Mouse (Mus musculus) MEL (cell line): ENCODE measurements around the gene Hey2. TPM values are rescaled to one million over a fixed set of nuclear protein-coding genes. Genes with fewer than 3 reads are reported as not detected.

ENCODE experiments used
- DNase-seq: peaks from one replicate; pipeline ENCODE4 v3.0.0; 2011; ENCODE audit warnings: low read depth, low spot score
- H3K27ac ChIP-seq: 2 replicates; pipeline ENCODE4 v1.5.1; 2012; ENCODE audit warnings: low read depth, mild to moderate bottlenecking, control low read depth, low read length, moderate library complexity; ENCODE audit not compliant: control insufficient read depth
- H3K27me3 ChIP-seq, 2 experiments: fragments of 150-350 bp in 1 of 2; sonication (generic) in 1 of 2; 2 replicates each; pipeline ENCODE4 v1.6.1; 2012; ENCODE audit warnings: low read length in 2 of 2, mild to moderate bottlenecking in 2 of 2, improper control_type of control experiment in 1 of 2, moderate library complexity in 1 of 2; ENCODE audit not compliant: insufficient read depth in 2 of 2, control insufficient read depth in 1 of 2
- H3K36me3 ChIP-seq, 2 experiments: 2 replicates each; pipeline ENCODE4 v1.6.1; 2012 to 2014; ENCODE audit warnings: low read length in 2 of 2, improper control_type of control experiment in 1 of 2, inconsistent platforms in 1 of 2, mild to moderate bottlenecking in 1 of 2; ENCODE audit not compliant: insufficient read depth in 2 of 2, control insufficient read depth in 1 of 2
- H3K4me1 ChIP-seq, 2 experiments: fragments of 150-350 bp in 1 of 2; sonication (generic) in 1 of 2; 2 replicates each; pipeline ENCODE4 v1.6.1; 2012; ENCODE audit warnings: low read length in 2 of 2, improper control_type of control experiment in 1 of 2, mild to moderate bottlenecking in 1 of 2; ENCODE audit not compliant: insufficient read depth in 2 of 2, control insufficient read depth in 1 of 2
- H3K4me3 ChIP-seq, 2 experiments: fragments of 150-350 bp in 1 of 2; sonication (generic) in 1 of 2; 2 replicates each; pipeline ENCODE4 v1.5.1; 2012; ENCODE audit warnings: low read depth in 2 of 2, low read length in 2 of 2, mild to moderate bottlenecking in 2 of 2, moderate library complexity in 2 of 2, control low read depth in 1 of 2, improper control_type of control experiment in 1 of 2; ENCODE audit not compliant: control insufficient read depth in 1 of 2, insufficient read depth in 1 of 2
- H3K79me2 ChIP-seq: 2 replicates; pipeline ENCODE4 v1.6.1; 2012; ENCODE audit warnings: mild to moderate bottlenecking, low read length, moderate library complexity; ENCODE audit not compliant: control insufficient read depth, poor library complexity, insufficient read depth
- H3K9ac ChIP-seq: 2 replicates; pipeline ENCODE4 v1.6.1; 2012; ENCODE audit warnings: low read depth, mild to moderate bottlenecking, control low read depth, low read length, moderate library complexity; ENCODE audit not compliant: control insufficient read depth, poor library complexity, severe bottlenecking
- H3K9me3 ChIP-seq: fragments of 150-350 bp; sonication (generic); replicated peaks from 2 replicates; pipeline ENCODE4 v1.6.1; 2012; ENCODE audit warnings: mild to moderate bottlenecking, low read length, improper control_type of control experiment, moderate library complexity; ENCODE audit not compliant: insufficient read depth
- CHD1 ChIP-seq: IDR thresholded peaks from 2 replicates; pipeline ENCODE4 v1.6.1; 2012; ENCODE audit warnings: low read depth, mild to moderate bottlenecking, inconsistent platforms, low read length, improper control_type of control experiment
- CHD2 ChIP-seq: IDR thresholded peaks from 2 replicates; pipeline ENCODE4 v1.6.1; 2011; ENCODE audit warnings: low read length, improper control_type of control experiment
- CTCF ChIP-seq, 3 experiments: IDR thresholded peaks in 2 of 3; conservative IDR thresholded peaks in 1 of 3; 2 replicates each; pipeline ENCODE4 v1.5.1; 2011 to 2012; ENCODE audit warnings: low read length in 3 of 3, low read depth in 2 of 3, mild to moderate bottlenecking in 2 of 3, improper control_type of control experiment in 1 of 3, inconsistent platforms in 1 of 3, mixed read lengths in 1 of 3, moderate library complexity in 1 of 3; ENCODE audit not compliant: control insufficient read depth in 1 of 3, insufficient read depth in 1 of 3, poor library complexity in 1 of 3, severe bottlenecking in 1 of 3
- EP300 ChIP-seq, 2 experiments: IDR thresholded peaks; 2 replicates each; pipeline ENCODE4 v1.6.1; 2011; ENCODE audit warnings: improper control_type of control experiment in 2 of 2, low read length in 2 of 2, low read depth in 1 of 2, mild to moderate bottlenecking in 1 of 2
- JUND ChIP-seq: IDR thresholded peaks from 2 replicates; pipeline ENCODE4 v1.6.1; 2011; ENCODE audit warnings: low read depth, mild to moderate bottlenecking, improper control_type of control experiment, low read length
- KAT2A ChIP-seq: conservative IDR thresholded peaks from 2 replicates; pipeline ENCODE4 v1.6.1; 2012; ENCODE audit warnings: low read depth, low read length, improper control_type of control experiment, inconsistent platforms
- MAX ChIP-seq: IDR thresholded peaks from 2 replicates; pipeline ENCODE4 v1.6.1; 2011; ENCODE audit warnings: low read length, improper control_type of control experiment
- MAZ ChIP-seq: IDR thresholded peaks from 2 replicates; pipeline ENCODE4 v1.6.1; 2012; ENCODE audit warnings: low read depth, mild to moderate bottlenecking, inconsistent platforms, low read length, improper control_type of control experiment
- MEF2A ChIP-seq: IDR thresholded peaks from 2 replicates; pipeline ENCODE4 v1.6.1; 2014; ENCODE audit warnings: low read depth, mild to moderate bottlenecking, inconsistent platforms, low read length, improper control_type of control experiment; ENCODE audit not compliant: poor library complexity, insufficient replicate concordance, severe bottlenecking; ENCODE audit errors: extremely low read depth
- MYC ChIP-seq: IDR thresholded peaks from 2 replicates; pipeline ENCODE4 v1.6.1; 2011; ENCODE audit warnings: low read depth, mild to moderate bottlenecking, low read length, improper control_type of control experiment, moderate library complexity
- NELFE ChIP-seq: IDR thresholded peaks from 2 replicates; pipeline ENCODE4 v1.6.1; 2011; ENCODE audit warnings: low read depth, low read length, improper control_type of control experiment
- NRF1 ChIP-seq: IDR thresholded peaks from 2 replicates; pipeline ENCODE4 v1.6.1; 2014; ENCODE audit warnings: low read depth, mild to moderate bottlenecking, inconsistent platforms, low read length, improper control_type of control experiment, moderate library complexity; ENCODE audit not compliant: poor library complexity, insufficient read depth, severe bottlenecking
- POLR2AphosphoS5 ChIP-seq: IDR thresholded peaks from 2 replicates; pipeline ENCODE4 v1.6.1; 2012; ENCODE audit warnings: low read depth, borderline replicate concordance, mild to moderate bottlenecking, inconsistent platforms, low read length, moderate library complexity, mixed read lengths
- RAD21 ChIP-seq: IDR thresholded peaks from 2 replicates; pipeline ENCODE4 v1.6.1; 2011; ENCODE audit warnings: mild to moderate bottlenecking, low read depth, low read length, improper control_type of control experiment
- RCOR1 ChIP-seq: IDR thresholded peaks from 2 replicates; pipeline ENCODE4 v1.6.1; 2012; ENCODE audit warnings: low read depth, mild to moderate bottlenecking, inconsistent platforms, low read length, improper control_type of control experiment
- TBP ChIP-seq: IDR thresholded peaks from 2 replicates; pipeline ENCODE4 v1.8.0; 2011; ENCODE audit warnings: low read depth, low read length, improper control_type of control experiment
- UBTF ChIP-seq: IDR thresholded peaks from 2 replicates; pipeline ENCODE4 v1.6.1; 2012; ENCODE audit warnings: low read depth, mild to moderate bottlenecking, inconsistent platforms, low read length, improper control_type of control experiment, moderate library complexity, borderline replicate concordance; ENCODE audit not compliant: insufficient read depth
- USF1 ChIP-seq: IDR thresholded peaks from 2 replicates; pipeline ENCODE4 v1.6.1; 2014; ENCODE audit warnings: low read depth, mild to moderate bottlenecking, inconsistent platforms, low read length, improper control_type of control experiment, moderate library complexity
- USF2 ChIP-seq, 2 experiments: IDR thresholded peaks; 2 replicates each; pipeline ENCODE4 v1.6.1; 2011 to 2012; ENCODE audit warnings: improper control_type of control experiment in 2 of 2, low read length in 2 of 2, borderline replicate concordance in 1 of 2, inconsistent platforms in 1 of 2, low read depth in 1 of 2, mild to moderate bottlenecking in 1 of 2; ENCODE audit not compliant: insufficient read depth in 1 of 2
- polyA plus RNA-seq, 2 experiments: library from polyadenylated mRNA; stranded (reverse) in 1 of 2; unstranded in 1 of 2; fragments of >175 nt in 1 of 2; fragments of >200 nt in 1 of 2; gene quantifications; 2 replicates each; pipeline versions ENCODE4 v1.2.1 to v1.2.4; 2012; ENCODE audit warnings: low replicate concordance in 2 of 2, low read depth in 1 of 2; ENCODE audit not compliant: insufficient read length in 2 of 2, insufficient read depth in 1 of 2, missing spikeins in 1 of 2
- total RNA-seq: library from RNA; depleted of rRNA; stranded (reverse); fragments of 300-350 nt; gene quantifications from 2 replicates; pipeline ENCODE4 v1.2.3, GENCODE M21; 2012

Gene Hey2
- total and polyA plus RNA-seq, 3 experiments = 0.08 TPM; not detected in 2

GRCm38 (mm10) chr10:30883085-30883760 is 40.6 kb upstream of the Hey2 start:
- Histone ChIP-seq H3K27ac (no peak overlapping the region), H3K36me3 (no peaks in the 10 kb centered on the region), H3K27me3 (no peaks in the 10 kb centered on the region; a peak in 1 of 4 replicates), H3K79me2 (no peaks in the 10 kb centered on the region), H3K4me1 (no peaks in the 10 kb centered on the region), H3K9ac (no peak overlapping the region), H3K9me3 (no peaks in the 10 kb centered on the region), H3K4me3 (no peak overlapping the region)
- DNase-seq = no peak
- TF ChIP-seq NELFE = no peak
- no peak for TF ChIP-seq MAZ
- TF ChIP-seq RCOR1 = no peak
- TF ChIP-seq CHD1 = no peak
- TF ChIP-seq JUND = no peak
- no peak for TF ChIP-seq CTCF (IDR thresholded peaks at IDR 0.05 in 2 of 3, conservative IDR thresholded peaks at IDR 0.05 in 1 of 3; ENCODE audit: control insufficient read depth in 1 of 3, insufficient read depth in 1 of 3, low read depth in 2 of 3, low read length in 3 of 3, poor library complexity in 1 of 3, severe bottlenecking in 1 of 3)
- no peak for TF ChIP-seq NRF1
- no peak for TF ChIP-seq USF2 (IDR thresholded peaks at IDR 0.05; ENCODE audit: borderline replicate concordance in 1 of 2, insufficient read depth in 1 of 2, low read depth in 1 of 2, low read length in 2 of 2)
- no peak for TF ChIP-seq POLR2AphosphoS5
- no peak for TF ChIP-seq UBTF
- TF ChIP-seq TBP = no peak
- no peak for TF ChIP-seq USF1
- TF ChIP-seq MEF2A = no peak
- TF ChIP-seq MAX = no peak
- no peak for TF ChIP-seq CHD2

- TF ChIP-seq RAD21 (no peak), MYC (no peak), USF2 (IDR thresholded peaks at IDR 0.05; ENCODE audit: borderline replicate concordance in 1 of 2, insufficient read depth in 1 of 2, low read depth in 1 of 2, low read length in 2 of 2) (no peak), KAT2A (no peak), UBTF (no peak), EP300 (IDR thresholded peaks at IDR 0.05; ENCODE audit: low read depth in 1 of 2, low read length in 2 of 2) (no peak), TBP (no peak), MAX (no peak), MAZ (no peak)
- Histone ChIP-seq H3K27ac (no peak overlapping the region), H3K9me3 (no peaks in the 10 kb centered on the region), H3K27me3 (no peaks in the 10 kb centered on the region; a peak in 1 of 4 replicates), H3K4me3 (no peak overlapping the region), H3K9ac (no peak overlapping the region), H3K4me1 (no peaks in the 10 kb centered on the region), H3K36me3 (no peaks in the 10 kb centered on the region), H3K79me2 (no peaks in the 10 kb centered on the region)
- DNase-seq = no peak
Observed at GRCm38 (mm10) chr10:30881109-30881508, 38.5 kb upstream of the Hey2 start.
